Mouse (Mus musculus) CD4-positive, CD25-positive, alpha-beta regulatory T cell, adult 9 weeks (primary cell): ENCODE data around the gene D6Wsu163e. TPM values are rescaled to one million over a fixed set of nuclear protein-coding genes. Genes with fewer than 3 reads are reported as not detected.

ENCODE experiments used
- polyA plus RNA-seq: library from polyadenylated mRNA; unstranded; fragments of 100-300 nt; shearing (Covaris generic); gene quantifications from one replicate; pipeline ENCODE4 v1.2.1, GENCODE M21; 2017

The D6Wsu163e gene
- 13.8 TPM for polyA plus RNA-seq

GRCm38 (mm10) chr6:126939487-126940171 lies at the start of gene D6Wsu163e, which contains the start of gene Rad51ap1:
TSS of gene D6Wsu163e (plus strand) at chr6:126939962.
TSS of gene Rad51ap1 (minus strand) at chr6:126939587.

DNA sequence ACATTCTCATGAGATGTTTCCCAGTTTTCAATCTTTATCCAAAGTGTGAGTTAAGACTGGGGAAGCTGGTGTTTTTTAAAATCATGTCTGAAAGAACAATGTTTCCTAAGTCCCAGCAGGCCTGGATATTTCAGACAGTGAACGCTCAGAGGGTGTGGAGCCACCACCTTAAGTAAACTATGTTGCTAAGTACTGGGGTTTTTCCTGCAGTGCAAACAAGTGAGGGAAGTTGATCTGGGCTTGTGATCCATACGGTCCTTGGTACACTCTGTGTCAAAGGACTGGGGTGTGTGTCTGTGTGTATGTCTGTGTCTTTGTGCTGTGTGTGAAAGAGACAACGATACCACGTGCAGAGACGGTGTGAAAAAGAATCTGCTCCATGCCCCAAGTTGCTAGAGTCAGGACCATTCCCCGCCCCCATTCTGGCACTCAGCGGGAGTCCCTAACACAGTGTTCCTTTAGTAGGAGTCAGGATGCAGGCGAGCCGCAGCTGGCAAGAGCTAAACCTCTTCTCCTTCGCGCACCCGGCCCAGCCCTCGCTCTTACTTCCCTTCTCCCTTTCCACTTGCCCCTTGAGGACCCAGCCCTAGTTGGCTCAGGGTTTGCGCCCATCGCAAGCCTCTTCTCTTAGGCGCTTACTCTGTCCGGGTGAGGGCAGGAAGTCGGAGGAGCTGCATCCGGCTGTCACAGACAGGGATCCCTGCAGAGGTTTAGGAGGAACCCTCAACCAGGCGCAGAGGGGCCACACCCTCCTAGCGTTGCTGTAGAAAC lies 18.5 kb upstream of the D6Wsu163e start, which contains the start of gene Dyrk4:
Gene Dyrk4 (minus strand): TSS at position 729 of the 771 bp plus-strand sequence.

DNA sequence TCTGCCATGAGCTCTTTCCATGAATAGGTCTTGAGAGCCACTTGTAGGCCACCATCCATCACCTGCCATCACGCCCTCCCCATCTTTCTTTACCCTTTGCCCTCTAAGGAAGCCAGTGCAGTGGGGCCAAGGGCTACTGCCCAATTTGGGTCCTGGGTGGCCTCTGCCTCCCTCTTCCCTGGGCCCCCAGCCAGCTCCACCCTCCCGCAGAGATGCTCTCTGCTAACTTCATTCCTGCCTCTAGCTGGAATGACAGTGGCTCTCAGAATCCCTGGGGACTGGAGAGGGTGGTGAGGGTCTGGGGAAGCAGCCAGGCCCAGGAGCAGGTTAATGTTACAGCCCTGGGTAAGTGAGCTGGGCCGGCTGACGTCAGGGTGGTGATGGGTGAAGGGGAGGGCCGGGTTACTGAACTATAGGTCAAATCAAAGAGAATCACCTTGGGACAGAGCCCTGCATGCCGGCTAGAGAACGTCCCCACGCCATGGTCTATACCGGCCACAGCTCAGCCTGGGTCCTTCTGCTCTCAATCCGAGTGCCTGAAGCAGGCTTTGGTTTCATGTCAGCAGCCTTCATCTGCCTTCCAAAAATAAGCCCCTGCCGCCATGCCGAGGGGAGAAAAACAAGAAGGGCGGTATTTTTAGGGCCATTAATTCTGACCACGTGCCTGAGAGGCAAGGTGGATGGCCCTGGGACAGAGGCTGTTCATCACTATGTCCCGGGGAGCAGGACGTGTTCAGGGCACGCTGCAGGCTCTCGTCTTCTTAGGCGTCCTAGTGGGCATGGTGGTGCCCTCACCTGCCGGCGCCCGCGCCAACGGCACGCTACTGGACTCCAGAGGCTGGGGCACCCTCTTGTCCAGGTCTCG lies 75.4 kb downstream of the D6Wsu163e start, which contains the start of gene Fgf6:
Gene Fgf6 (plus strand): TSS at position 681 of the 865 bp plus-strand sequence.

Other genes starting within 250 kb of the D6Wsu163e start
- not detected for gene Kcna6, start 199.3 kb upstream of the D6Wsu163e start, polyA plus RNA-seq
- gene Ndufa9, start 90.8 kb upstream of the D6Wsu163e start, polyA plus RNA-seq: 179 TPM
- gene Akap3, start 86.9 kb upstream of the D6Wsu163e start, polyA plus RNA-seq: not detected
- gene Dyrk4, start 18.1 kb upstream of the D6Wsu163e start, polyA plus RNA-seq: 0.38 TPM
- gene Rad51ap1, start 375 bp upstream of the D6Wsu163e start, polyA plus RNA-seq: 5.2 TPM
- not detected for gene Fgf6, start 75.6 kb downstream of the D6Wsu163e start, polyA plus RNA-seq
- not detected for gene Fgf23, start 132.9 kb downstream of the D6Wsu163e start, polyA plus RNA-seq
- gene Tigar, start 169.6 kb downstream of the D6Wsu163e start, polyA plus RNA-seq: 8.8 TPM
- gene Ccnd2, start 212.2 kb downstream of the D6Wsu163e start, polyA plus RNA-seq: 1,438 TPM